Mouse (Mus musculus): Measurements from ENCODE around the gene Arap1. TPM values are rescaled to one million over a fixed set of nuclear protein-coding genes. Genes with fewer than 3 reads are reported as not detected.

Gene Arap1
- polyA plus RNA-seq, 1 experiment from 2014 or later: 11.3 TPM

GRCm38 (mm10) chr7:101367901-101368852, 20.3 kb downstream of the Arap1 start:
- WGBS: 70% methylated on average over 11 of the region's 11 CpGs
- Histone ChIP-seq H3K9ac (no peak overlapping the region), H3K4me3 (replicated peaks; ENCODE audit: low read length) (no peak overlapping the region), H3K9me3 (ENCODE audit: control insufficient read depth, low read length) (no peaks in the 10 kb centered on the region), H3K27me3 (ENCODE audit: control insufficient read depth, insufficient read depth, low read length) (no peaks in the 10 kb centered on the region), H3K4me1 (replicated peaks; ENCODE audit: control insufficient read depth, insufficient read depth, low read length) (no peaks in the 10 kb centered on the region), H3K4me2 (replicated peaks) (no peak overlapping the region), H3K36me3 (replicated peaks; ENCODE audit: control insufficient read depth, insufficient read depth) (no peaks in the 10 kb centered on the region), H3K27ac (peak overlapping the region; percentile 17; the same call in 1 of the 2 replicates)
- DNase-seq (ENCODE audit: low spot score): no peak
- no peak for ATAC-seq (ENCODE audit: low FRiP score)

GRCm38 (mm10) chr7:101369666-101370065, 21.8 kb downstream of the Arap1 start:
- H3K9me3 ChIP-seq (ENCODE audit: control insufficient read depth, low read length): no peaks in the 10 kb centered on the region
- DNase-seq (ENCODE audit: low spot score): no peak
- 81% methylated on average over 7 of the region's 7 CpGs for WGBS
- H3K4me3 ChIP-seq (replicated peaks; ENCODE audit: low read length): no peak overlapping the region
- H3K36me3 ChIP-seq (replicated peaks; ENCODE audit: control insufficient read depth, insufficient read depth): no peaks in the 10 kb centered on the region
- H3K27me3 ChIP-seq (ENCODE audit: control insufficient read depth, insufficient read depth, low read length): no peaks in the 10 kb centered on the region
- H3K4me2 ChIP-seq (replicated peaks): no peak overlapping the region
- H3K9ac ChIP-seq: no peak overlapping the region
- no peak overlapping the region for H3K27ac ChIP-seq
- H3K4me1 ChIP-seq (replicated peaks; ENCODE audit: control insufficient read depth, insufficient read depth, low read length): 0 out of 2 replicates have a peak, but pooled peaks cover 5% of the 10 kb centered on the region
- ATAC-seq (ENCODE audit: low FRiP score): no peak

- no peaks in the 10 kb centered on the region for H3K27me3 ChIP-seq (ENCODE audit: control insufficient read depth, insufficient read depth, low read length)
- H3K9ac ChIP-seq: no peak overlapping the region
- H3K4me2 ChIP-seq (replicated peaks): no peak overlapping the region
- H3K27ac ChIP-seq: no peak overlapping the region
- DNase-seq (ENCODE audit: low spot score) (no peak), ATAC-seq (ENCODE audit: low FRiP score) (no peak)
- 0 out of 2 replicates have a peak, but pooled peaks cover 5% of the 10 kb centered on the region for H3K4me1 ChIP-seq (replicated peaks; ENCODE audit: control insufficient read depth, insufficient read depth, low read length)
- no peaks in the 10 kb centered on the region for H3K36me3 ChIP-seq (replicated peaks; ENCODE audit: control insufficient read depth, insufficient read depth)
- no peaks in the 10 kb centered on the region for H3K9me3 ChIP-seq (ENCODE audit: control insufficient read depth, low read length)
- WGBS: 82% methylated on average over 26 of the region's 26 CpGs
- H3K4me3 ChIP-seq (replicated peaks; ENCODE audit: low read length): no peak overlapping the region
Observed at GRCm38 (mm10) chr7:101373082-101373481, 25.2 kb downstream of the Arap1 start.

GRCm38 (mm10) chr7:101374155-101374554, 26.3 kb downstream of the Arap1 start:
- ATAC-seq (ENCODE audit: low FRiP score) (peak; percentile 75; the same call in 1 of the 2 replicates), DNase-seq (ENCODE audit: low spot score) (peak; percentile 80)
- Histone ChIP-seq H3K27me3 (ENCODE audit: control insufficient read depth, insufficient read depth, low read length) (no peaks in the 10 kb centered on the region), H3K9me3 (ENCODE audit: control insufficient read depth, low read length) (no peaks in the 10 kb centered on the region), H3K36me3 (replicated peaks; ENCODE audit: control insufficient read depth, insufficient read depth) (no peaks in the 10 kb centered on the region), H3K4me1 (replicated peaks; ENCODE audit: control insufficient read depth, insufficient read depth, low read length) (0 out of 2 replicates have a peak, but pooled peaks cover 5% of the 10 kb centered on the region), H3K4me3 (replicated peaks; ENCODE audit: low read length) (no peak overlapping the region), H3K9ac (no peak overlapping the region), H3K27ac (no peak overlapping the region), H3K4me2 (replicated peaks) (no peak overlapping the region)

- WGBS: 66% methylated on average over 10 of the region's 10 CpGs
- H3K4me3 ChIP-seq (replicated peaks; ENCODE audit: low read length): no peak overlapping the region
- H3K9ac ChIP-seq: no peak overlapping the region
- H3K4me2 ChIP-seq (replicated peaks): no peak overlapping the region
- ATAC-seq (ENCODE audit: low FRiP score): peak; percentile 31; the same call in 1 of the 2 replicates
- H3K36me3 ChIP-seq (replicated peaks; ENCODE audit: control insufficient read depth, insufficient read depth): no peaks in the 10 kb centered on the region
- H3K4me1 ChIP-seq (replicated peaks; ENCODE audit: control insufficient read depth, insufficient read depth, low read length): 0 out of 2 replicates have a peak, but pooled peaks cover 5% of the 10 kb centered on the region
- H3K27me3 ChIP-seq (ENCODE audit: control insufficient read depth, insufficient read depth, low read length): no peaks in the 10 kb centered on the region
- DNase-seq (ENCODE audit: low spot score): no peak
- no peaks in the 10 kb centered on the region for H3K9me3 ChIP-seq (ENCODE audit: control insufficient read depth, low read length)
- no peak overlapping the region for H3K27ac ChIP-seq
Observed at GRCm38 (mm10) chr7:101376701-101377340, 29.0 kb downstream of the Arap1 start.

GRCm38 (mm10) chr7:101377741-101378262, 29.9 kb downstream of the Arap1 start:
- DNase-seq (ENCODE audit: low spot score): no peak

GRCm38 (mm10) chr7:101378285-101378684, 30.4 kb downstream of the Arap1 start:
- Histone ChIP-seq H3K4me3 (replicated peaks; ENCODE audit: low read length) (no peak overlapping the region), H3K4me1 (replicated peaks; ENCODE audit: control insufficient read depth, insufficient read depth, low read length) (0 out of 2 replicates have a peak, but pooled peaks cover 5% of the 10 kb centered on the region), H3K4me2 (replicated peaks) (peak overlapping the region; percentile 24; the same call in 1 of the 2 replicates), H3K27me3 (ENCODE audit: control insufficient read depth, insufficient read depth, low read length) (no peaks in the 10 kb centered on the region), H3K27ac (no peak overlapping the region; the same call in 1 of the 2 replicates), H3K9ac (no peak overlapping the region; the same call in 1 of the 2 replicates), H3K9me3 (ENCODE audit: control insufficient read depth, low read length) (no peaks in the 10 kb centered on the region), H3K36me3 (replicated peaks; ENCODE audit: control insufficient read depth, insufficient read depth) (no peaks in the 10 kb centered on the region)
- 67% methylated on average over 3 of the region's 3 CpGs for WGBS
- ATAC-seq (ENCODE audit: low FRiP score) (no peak), DNase-seq (ENCODE audit: low spot score) (no peak)

More at GRCm38 (mm10) chr7:101377741-101378262, 29.9 kb downstream of the Arap1 start:
- ATAC-seq (ENCODE audit: low FRiP score): no peak
- H3K4me3 ChIP-seq (replicated peaks; ENCODE audit: low read length): no peak overlapping the region
- H3K9ac ChIP-seq: no peak overlapping the region
- H3K9me3 ChIP-seq (ENCODE audit: control insufficient read depth, low read length): no peaks in the 10 kb centered on the region
- no peaks in the 10 kb centered on the region for H3K27me3 ChIP-seq (ENCODE audit: control insufficient read depth, insufficient read depth, low read length)
- H3K36me3 ChIP-seq (replicated peaks; ENCODE audit: control insufficient read depth, insufficient read depth): no peaks in the 10 kb centered on the region
- H3K4me2 ChIP-seq (replicated peaks): peak overlapping the region; percentile 24; the same call in 1 of the 2 replicates
- WGBS: 36% methylated on average over 7 of the region's 7 CpGs
- H3K4me1 ChIP-seq (replicated peaks; ENCODE audit: control insufficient read depth, insufficient read depth, low read length): 0 out of 2 replicates have a peak, but pooled peaks cover 5% of the 10 kb centered on the region
- no peak overlapping the region for H3K27ac ChIP-seq

GRCm38 (mm10) chr7:101378796-101379465, 31.1 kb downstream of the Arap1 start:
- 64% methylated on average over 5 of the region's 5 CpGs for WGBS
- Histone ChIP-seq H3K36me3 (replicated peaks; ENCODE audit: control insufficient read depth, insufficient read depth) (no peaks in the 10 kb centered on the region), H3K9me3 (ENCODE audit: control insufficient read depth, low read length) (no peaks in the 10 kb centered on the region), H3K4me1 (replicated peaks; ENCODE audit: control insufficient read depth, insufficient read depth, low read length) (0 out of 2 replicates have a peak, but pooled peaks cover 2% of the 10 kb centered on the region), H3K4me2 (replicated peaks) (no peak overlapping the region), H3K4me3 (replicated peaks; ENCODE audit: low read length) (no peak overlapping the region), H3K27ac (no peak overlapping the region; the same call in 1 of the 2 replicates), H3K27me3 (ENCODE audit: control insufficient read depth, insufficient read depth, low read length) (no peaks in the 10 kb centered on the region), H3K9ac (no peak overlapping the region)
- ATAC-seq (ENCODE audit: low FRiP score): no peak
- no peak for DNase-seq (ENCODE audit: low spot score)

All from hindbrain, embryonic 14.5 days (tissue).